Mouse (Mus musculus): ENCODE measurements around the gene Dohh. TPM values are rescaled to one million over a fixed set of nuclear protein-coding genes. Genes with fewer than 3 reads are reported as not detected.

Dohh gene
- polyA plus RNA-seq, 1 experiment from 2014 or later: 79.8 TPM

DNA sequence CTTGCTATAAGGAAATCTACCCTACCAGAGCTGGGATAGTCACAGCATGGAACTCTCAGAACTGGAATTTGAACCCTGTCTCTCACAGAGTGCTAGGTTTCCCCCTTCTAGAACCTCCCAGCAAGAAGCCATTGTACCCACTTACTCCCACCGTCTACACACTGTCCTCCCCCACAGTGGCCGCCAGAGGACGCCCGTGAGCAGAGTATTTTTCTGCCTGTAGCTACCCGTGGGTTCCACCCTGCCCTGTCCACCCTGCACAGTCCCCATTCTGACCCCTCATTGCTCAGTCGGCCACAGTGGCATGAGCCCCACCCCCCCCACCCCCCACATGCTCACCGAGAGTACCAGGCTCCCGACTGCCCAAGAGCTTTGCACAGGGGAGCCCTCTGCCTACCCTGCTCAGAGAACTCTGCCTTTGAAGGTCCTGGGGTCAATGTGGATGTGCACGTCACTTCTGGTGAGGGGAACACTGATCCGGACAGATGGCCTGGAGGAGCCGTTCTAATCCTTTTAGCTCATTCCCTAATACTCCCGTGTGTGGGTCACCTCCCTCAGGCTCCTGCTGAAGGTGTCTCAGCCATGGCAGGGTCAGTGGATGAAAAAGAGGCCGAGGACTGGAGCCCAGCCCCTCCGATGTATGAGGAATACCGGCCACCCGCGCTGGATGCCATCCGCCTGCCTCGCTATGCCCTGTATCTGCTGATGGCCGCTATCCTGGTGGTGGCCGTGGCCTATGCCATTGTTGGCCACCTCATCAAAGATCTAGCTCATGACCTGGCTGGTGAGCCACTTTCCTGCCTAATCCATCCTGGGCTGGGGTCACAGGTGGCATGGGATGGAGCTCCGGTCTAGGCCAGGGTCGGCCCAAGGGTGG, 5.8 kb downstream of the Dohh start:
- no peak overlapping the region for H3K9ac ChIP-seq
- peaks cover 44% of the 10 kb centered on the region for H3K36me3 ChIP-seq
- no peak overlapping the region for H3K4me2 ChIP-seq
- ATAC-seq (ENCODE audit: insufficient number of reproducible peaks, low FRiP score, low TSS enrichment, low read depth): 0 out of 2 replicates have a peak, but pooled peaks have one; percentile 31
- no peak overlapping the region for H3K4me3 ChIP-seq
- no peak overlapping the region for H3K27ac ChIP-seq
- H3K9me3 ChIP-seq: no peaks in the 10 kb centered on the region
- peaks cover 43% of the 10 kb centered on the region for H3K4me1 ChIP-seq
- 61% methylated on average over 23 of the region's 23 CpGs for WGBS
- H3K27me3 ChIP-seq: no peaks in the 10 kb centered on the region

DNA sequence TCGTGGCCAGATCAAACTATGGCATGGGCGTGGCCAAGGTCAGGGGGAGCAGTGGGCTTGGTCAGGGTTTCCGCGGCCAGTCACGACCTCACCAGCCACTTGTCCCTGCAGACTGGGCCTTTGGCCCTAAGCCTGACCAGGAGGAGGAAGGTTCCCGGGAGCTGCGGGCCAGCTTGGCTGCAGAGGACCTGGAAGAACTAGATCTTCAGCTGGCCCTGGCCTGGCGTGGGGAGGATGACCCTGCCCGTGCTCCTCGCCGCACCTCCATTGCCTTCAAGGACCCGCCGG, 6.4 kb downstream of the Dohh start:
- Histone ChIP-seq H3K4me1 (peaks cover 40% of the 10 kb centered on the region), H3K27ac (no peak overlapping the region), H3K9me3 (no peaks in the 10 kb centered on the region), H3K4me3 (no peak overlapping the region), H3K36me3 (peaks cover 44% of the 10 kb centered on the region), H3K27me3 (no peaks in the 10 kb centered on the region), H3K9ac (no peak overlapping the region), H3K4me2 (no peak overlapping the region)
- no peak for ATAC-seq (ENCODE audit: insufficient number of reproducible peaks, low FRiP score, low TSS enrichment, low read depth)
- WGBS: 89% methylated on average over 13 of the region's 13 CpGs

DNA sequence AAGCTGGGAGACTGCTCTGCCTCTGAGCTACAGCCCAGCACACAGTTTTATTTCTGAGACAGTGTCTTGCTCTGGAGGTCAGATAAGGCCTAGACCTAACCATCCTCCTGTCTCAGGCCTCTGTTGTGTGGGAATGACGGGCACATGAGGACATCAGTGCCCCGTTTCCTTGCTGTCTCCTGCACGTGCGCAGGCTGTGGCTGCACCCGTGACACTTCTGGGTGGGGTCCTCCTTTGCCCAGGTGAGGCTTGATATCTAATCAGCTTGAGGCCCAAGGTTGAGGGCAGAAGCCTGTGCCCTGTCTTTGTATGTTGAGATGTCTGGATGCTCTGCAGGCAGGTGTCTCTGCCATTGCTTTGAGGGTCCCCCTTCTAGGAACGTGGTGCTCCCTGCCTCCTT, 8.0 kb downstream of the Dohh start:
- no peak overlapping the region for H3K4me3 ChIP-seq
- peaks cover 35% of the 10 kb centered on the region for H3K36me3 ChIP-seq
- H3K27me3 ChIP-seq: no peaks in the 10 kb centered on the region
- no peak overlapping the region for H3K9ac ChIP-seq
- 88% methylated on average over 6 of the region's 6 CpGs for WGBS
- no peaks in the 10 kb centered on the region for H3K9me3 ChIP-seq
- H3K27ac ChIP-seq: no peak overlapping the region
- ATAC-seq (ENCODE audit: insufficient number of reproducible peaks, low FRiP score, low TSS enrichment, low read depth): no peak
- peaks cover 43% of the 10 kb centered on the region for H3K4me1 ChIP-seq
- no peak overlapping the region for H3K4me2 ChIP-seq

DNA sequence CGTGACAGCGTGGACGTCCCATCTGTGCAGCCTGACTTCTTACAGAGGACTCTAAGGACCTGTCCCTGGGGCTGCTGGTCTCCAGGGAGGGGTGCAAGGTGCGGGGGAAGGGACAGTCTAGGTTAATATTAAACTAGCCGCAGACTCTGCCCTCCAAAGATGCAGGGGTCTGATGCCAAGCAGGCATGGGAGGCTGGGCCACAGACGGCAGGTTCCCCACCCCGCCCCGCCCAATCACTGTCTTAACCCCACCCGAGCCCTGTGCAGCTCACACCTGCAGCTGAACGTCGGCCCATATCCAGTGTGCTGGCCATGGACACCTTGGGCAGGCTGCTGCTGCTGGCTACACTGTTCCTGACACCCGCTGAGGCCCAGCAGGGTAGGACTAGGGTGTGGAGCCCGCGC, 8.6 kb downstream of the Dohh start, which contains the start of gene Smim24:
Gene Smim24 (plus strand): TSS at position 271 of the 405 bp plus-strand sequence.
- Histone ChIP-seq H3K36me3 (peaks cover 35% of the 10 kb centered on the region), H3K4me1 (peaks cover 48% of the 10 kb centered on the region), H3K9me3 (no peaks in the 10 kb centered on the region), H3K27me3 (no peaks in the 10 kb centered on the region), H3K4me3 (peak within 1 kb of the TSS; percentile 29), H3K9ac (peak within 1 kb of the TSS; percentile 33; the same call in 1 of the 2 replicates), H3K27ac (peak within 1 kb of the TSS; percentile 74), H3K4me2 (peak within 1 kb of the TSS; percentile 55)
- WGBS: 60% methylated on average over 14 of the region's 14 CpGs
- ATAC-seq (ENCODE audit: insufficient number of reproducible peaks, low FRiP score, low TSS enrichment, low read depth): no peak

GRCm38 (mm10) chr10:81393456-81394063, 9.3 kb downstream of the Dohh start:
- Histone ChIP-seq H3K9ac (peak overlapping the region; percentile 33; the same call in 1 of the 2 replicates), H3K4me3 (peak overlapping the region; percentile 29), H3K4me2 (peak overlapping the region; percentile 55), H3K27ac (peak overlapping the region; percentile 74), H3K27me3 (no peaks in the 10 kb centered on the region), H3K4me1 (peaks cover 51% of the 10 kb centered on the region), H3K9me3 (no peaks in the 10 kb centered on the region), H3K36me3 (peaks cover 35% of the 10 kb centered on the region)
- ATAC-seq (ENCODE audit: insufficient number of reproducible peaks, low FRiP score, low TSS enrichment, low read depth): no peak
- WGBS: 7% methylated on average over 19 of the region's 19 CpGs

- no peak overlapping the region for H3K4me3 ChIP-seq
- peaks cover 39% of the 10 kb centered on the region for H3K36me3 ChIP-seq
- H3K27me3 ChIP-seq: no peaks in the 10 kb centered on the region
- no peak for ATAC-seq (ENCODE audit: insufficient number of reproducible peaks, low FRiP score, low TSS enrichment, low read depth)
- H3K4me1 ChIP-seq: peaks cover 44% of the 10 kb centered on the region
- no peak overlapping the region for H3K27ac ChIP-seq
- WGBS: 12% methylated on average over 5 of the region's 5 CpGs
- H3K4me2 ChIP-seq: no peak overlapping the region
- no peaks in the 10 kb centered on the region for H3K9me3 ChIP-seq
- no peak overlapping the region for H3K9ac ChIP-seq
Observed at GRCm38 (mm10) chr10:81395127-81395526, 10.9 kb downstream of the Dohh start.

GRCm38 (mm10) chr10:81395865-81396264, 11.6 kb downstream of the Dohh start:
- peaks cover 50% of the 10 kb centered on the region for H3K4me1 ChIP-seq
- H3K4me3 ChIP-seq: no peak overlapping the region
- peak overlapping the region; percentile 71; the same call in 1 of the 2 replicates for H3K27ac ChIP-seq
- no peaks in the 10 kb centered on the region for H3K27me3 ChIP-seq
- 73% methylated on average over 4 of the region's 4 CpGs for WGBS
- no peaks in the 10 kb centered on the region for H3K9me3 ChIP-seq
- no peak overlapping the region for H3K4me2 ChIP-seq
- H3K36me3 ChIP-seq: peaks cover 47% of the 10 kb centered on the region
- no peak for ATAC-seq (ENCODE audit: insufficient number of reproducible peaks, low FRiP score, low TSS enrichment, low read depth)
- no peak overlapping the region for H3K9ac ChIP-seq

DNA sequence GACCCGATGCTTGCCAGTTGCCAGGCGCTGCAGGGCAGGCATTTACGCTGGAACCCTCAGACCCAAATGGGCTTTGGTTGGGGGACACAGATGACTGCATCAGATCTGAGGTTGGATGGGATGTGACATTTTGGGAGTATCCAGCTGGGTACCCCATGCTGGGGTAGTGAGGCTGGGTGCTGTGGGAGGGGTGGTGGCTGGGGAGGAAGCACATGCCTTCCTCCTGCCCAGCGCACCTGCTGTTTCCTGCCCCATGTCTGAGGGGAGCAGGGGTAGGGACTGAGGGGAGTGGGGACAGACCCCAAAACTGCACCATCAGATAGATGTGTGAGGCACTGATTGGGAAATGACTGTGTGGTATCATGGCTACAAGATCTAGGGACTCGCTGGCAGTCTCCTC, 12.5 kb downstream of the Dohh start:
- H3K27ac ChIP-seq: peak overlapping the region; percentile 71
- no peak for ATAC-seq (ENCODE audit: insufficient number of reproducible peaks, low FRiP score, low TSS enrichment, low read depth)
- H3K36me3 ChIP-seq: peaks cover 43% of the 10 kb centered on the region
- H3K4me3 ChIP-seq: no peak overlapping the region
- 0 out of 2 replicates have a peak overlapping the region, but pooled peaks have one; percentile 3 for H3K9ac ChIP-seq
- 74% methylated on average over 5 of the region's 5 CpGs for WGBS
- H3K27me3 ChIP-seq: no peaks in the 10 kb centered on the region
- no peak overlapping the region for H3K4me2 ChIP-seq
- H3K4me1 ChIP-seq: peaks cover 59% of the 10 kb centered on the region
- H3K9me3 ChIP-seq: no peaks in the 10 kb centered on the region

GRCm38 (mm10) chr10:81399296-81399695, 15.1 kb downstream of the Dohh start:
- H3K9ac ChIP-seq: 0 out of 2 replicates have a peak overlapping the region, but pooled peaks have one; percentile 10
- H3K36me3 ChIP-seq: peaks cover 61% of the 10 kb centered on the region
- H3K4me1 ChIP-seq: peaks cover 67% of the 10 kb centered on the region
- no peaks in the 10 kb centered on the region for H3K27me3 ChIP-seq
- no peaks in the 10 kb centered on the region for H3K9me3 ChIP-seq
- no peak overlapping the region for H3K27ac ChIP-seq
- no peak for ATAC-seq (ENCODE audit: insufficient number of reproducible peaks, low FRiP score, low TSS enrichment, low read depth)
- H3K4me3 ChIP-seq: no peak overlapping the region
- H3K4me2 ChIP-seq: no peak overlapping the region
- 65% methylated on average over 5 of the region's 5 CpGs for WGBS

- Histone ChIP-seq H3K4me1 (peaks cover 70% of the 10 kb centered on the region), H3K27ac (no peak overlapping the region), H3K9me3 (no peaks in the 10 kb centered on the region), H3K4me2 (no peak overlapping the region), H3K27me3 (no peaks in the 10 kb centered on the region), H3K9ac (no peak overlapping the region), H3K36me3 (peaks cover 66% of the 10 kb centered on the region), H3K4me3 (no peak overlapping the region)
- 81% methylated on average over 18 of the region's 18 CpGs for WGBS
- ATAC-seq (ENCODE audit: insufficient number of reproducible peaks, low FRiP score, low TSS enrichment, low read depth): no peak
Observed at GRCm38 (mm10) chr10:81399798-81400308, 15.6 kb downstream of the Dohh start.

DNA sequence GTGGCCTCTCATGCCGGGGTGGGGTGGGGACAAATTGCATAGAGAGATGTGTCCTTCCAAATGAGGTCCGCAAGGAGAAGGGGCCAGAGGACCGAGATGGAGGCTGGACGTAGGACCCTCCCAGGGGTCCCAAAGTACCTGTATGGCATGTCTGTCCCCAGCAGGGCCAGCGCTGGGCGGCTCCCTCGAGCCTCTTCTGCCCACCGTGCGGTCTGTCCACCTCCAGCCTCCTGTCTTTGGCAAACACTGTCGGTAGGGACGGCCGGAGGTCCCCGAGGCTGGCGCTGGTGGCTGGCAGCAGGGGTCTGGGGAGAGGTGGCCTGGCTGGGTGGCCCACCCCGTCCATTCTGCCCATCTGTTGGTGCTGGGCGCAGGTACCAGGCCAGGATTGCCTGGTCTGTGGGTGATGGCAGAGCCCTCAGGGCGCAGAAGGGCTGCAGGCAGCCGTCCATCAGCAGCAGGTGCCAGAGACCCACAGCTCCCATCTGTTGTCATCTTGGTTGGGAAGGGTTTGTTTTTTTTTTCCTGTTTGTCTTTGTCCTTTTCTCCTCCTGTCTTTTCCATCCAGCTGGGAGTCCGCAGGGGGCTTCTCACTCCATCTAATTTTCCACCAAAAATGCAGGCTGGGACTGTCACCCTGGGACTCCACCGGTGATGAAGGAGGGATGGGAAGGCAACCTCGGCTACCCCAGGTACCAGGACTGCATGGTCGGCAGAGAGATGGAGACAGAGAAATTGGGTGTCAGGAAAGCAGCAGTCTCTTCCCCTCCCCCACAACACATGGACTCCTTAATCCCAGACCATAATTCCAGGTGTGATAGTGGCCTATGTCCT, 16.4 kb downstream of the Dohh start:
- Histone ChIP-seq H3K9me3 (no peaks in the 10 kb centered on the region), H3K9ac (no peak overlapping the region), H3K27ac (peak overlapping the region; percentile 93; the same call in 1 of the 2 replicates), H3K4me1 (peaks cover 67% of the 10 kb centered on the region), H3K4me3 (no peak overlapping the region), H3K36me3 (peaks cover 71% of the 10 kb centered on the region), H3K27me3 (no peaks in the 10 kb centered on the region), H3K4me2 (no peak overlapping the region)
- WGBS: 56% methylated on average over 22 of the region's 22 CpGs
- no peak for ATAC-seq (ENCODE audit: insufficient number of reproducible peaks, low FRiP score, low TSS enrichment, low read depth)

All from limb, embryonic 15.5 days (tissue).